Mouse (Mus musculus): ENCODE results near the gene Tuba1b.
"Not testable (repeated sequence)": the region's sequence is repeated elsewhere in the genome, so short reads cannot be mapped to it uniquely, and the experiment has no call there.

The Tuba1b gene

GRCm38 (mm10) chr15:98924682-98925081 is 9.7 kb downstream of the Tuba1b start:
- DNase-seq (ENCODE audit: extremely low spot score) = no peak

- no peak for DNase-seq (ENCODE audit: extremely low spot score)
Observed at GRCm38 (mm10) chr15:98923031-98923537, 11.3 kb downstream of the Tuba1b start.

- no peak for DNase-seq (ENCODE audit: extremely low spot score)
Observed at GRCm38 (mm10) chr15:98922581-98922980, 11.8 kb downstream of the Tuba1b start.

DNA sequence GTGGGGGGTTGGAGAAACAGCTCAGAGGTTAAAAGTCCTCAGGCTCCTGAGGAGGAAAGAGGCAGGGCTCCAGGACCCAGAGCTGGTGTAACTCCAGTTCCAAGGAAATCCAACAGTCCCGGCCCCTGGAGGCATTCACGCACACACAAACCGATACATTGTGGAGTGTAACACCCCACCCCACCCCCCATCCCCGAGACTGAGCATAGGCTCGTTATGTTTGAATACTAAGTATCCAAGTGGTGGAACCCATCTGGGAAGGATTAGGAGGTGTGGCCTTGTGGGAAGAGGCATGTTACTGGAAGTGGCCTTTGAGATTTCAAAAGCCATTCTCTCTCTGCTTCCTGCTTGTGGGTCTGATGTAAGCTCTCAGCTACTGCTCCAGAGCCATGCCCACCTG is 12.9 kb downstream of the Tuba1b start:
- no peak for DNase-seq (ENCODE audit: extremely low spot score)

GRCm38 (mm10) chr15:98918499-98918895 is 15.9 kb downstream of the Tuba1b start:
- DNase-seq (ENCODE audit: extremely low spot score) = not testable (repeated sequence)

- peak; percentile 98 for DNase-seq (ENCODE audit: extremely low spot score)
Observed at GRCm38 (mm10) chr15:98917538-98918498, 16.5 kb downstream of the Tuba1b start, which contains the start of gene Lmbr1l. Gene Lmbr1l, minus strand, starts transcription at chr15:98918231.

GRCm38 (mm10) chr15:98917091-98917490 is 17.3 kb downstream of the Tuba1b start:
- DNase-seq (ENCODE audit: extremely low spot score) = no peak

- DNase-seq (ENCODE audit: extremely low spot score) = no peak
Observed at GRCm38 (mm10) chr15:98916016-98916415, 18.3 kb downstream of the Tuba1b start.

GRCm38 (mm10) chr15:98914903-98915302 is 19.5 kb downstream of the Tuba1b start:
- DNase-seq (ENCODE audit: extremely low spot score) = no peak

DNA sequence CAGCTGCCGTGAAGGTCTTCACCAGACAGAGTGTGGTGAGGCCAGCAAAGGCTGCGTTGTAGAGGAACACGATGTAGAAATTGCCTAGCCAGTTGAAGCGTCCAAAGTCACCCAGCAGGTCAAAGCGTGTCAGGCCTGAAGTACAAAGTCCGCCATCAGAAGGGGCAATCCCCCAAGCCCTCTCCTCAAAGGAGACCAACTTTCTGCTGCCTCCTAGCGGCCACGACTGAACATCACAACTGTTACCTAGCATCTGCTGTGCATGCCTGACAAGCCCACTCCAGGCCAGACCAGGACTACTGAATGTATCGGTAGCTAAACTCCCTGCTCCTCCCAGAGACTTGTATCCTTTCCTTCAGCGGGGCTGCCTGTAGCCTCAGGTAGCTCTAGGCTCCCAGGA is 29.7 kb downstream of the Tuba1b start:
- DNase-seq (ENCODE audit: extremely low spot score) = peak; percentile 67

DNA sequence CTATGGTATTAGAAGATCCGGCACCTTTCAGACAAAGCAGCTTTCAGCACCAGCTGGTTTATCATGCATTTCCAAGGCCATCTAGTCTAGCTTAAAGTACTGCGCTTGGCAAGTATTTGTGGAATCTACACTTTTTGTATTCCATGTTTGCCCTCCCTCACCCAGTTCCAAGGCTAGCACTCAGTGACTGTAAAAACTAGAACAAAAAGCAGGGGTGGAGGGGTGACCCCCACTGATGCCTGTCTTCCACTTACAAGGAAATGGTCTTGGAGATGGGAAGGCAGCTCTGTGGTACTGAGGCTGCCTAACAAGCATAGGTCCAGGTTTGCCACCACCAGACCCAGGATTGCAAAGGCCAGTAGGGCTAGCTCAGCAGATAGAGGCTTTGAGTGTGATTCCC is 31.8 kb downstream of the Tuba1b start:
- no peak for DNase-seq (ENCODE audit: extremely low spot score)

DNA sequence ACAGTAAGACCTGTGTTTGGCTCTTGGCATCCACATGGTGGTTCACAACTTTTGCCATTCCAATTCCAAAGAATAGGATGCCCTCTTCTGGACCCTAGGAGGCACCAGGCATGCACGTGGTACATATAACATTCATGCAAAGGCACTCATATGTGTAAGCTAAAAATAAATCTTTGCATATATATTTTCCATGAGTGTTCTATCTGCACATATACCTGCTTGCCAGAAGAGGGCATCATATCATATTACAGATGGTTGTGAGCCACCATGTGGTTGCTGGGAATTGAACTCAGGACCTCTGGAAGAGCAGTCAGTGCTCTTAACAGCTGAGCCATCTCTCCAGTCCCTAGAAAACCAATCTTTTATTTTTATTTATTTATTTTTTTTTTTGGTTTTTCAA is 32.8 kb downstream of the Tuba1b start:
- DNase-seq (ENCODE audit: extremely low spot score) = no peak

DNA sequence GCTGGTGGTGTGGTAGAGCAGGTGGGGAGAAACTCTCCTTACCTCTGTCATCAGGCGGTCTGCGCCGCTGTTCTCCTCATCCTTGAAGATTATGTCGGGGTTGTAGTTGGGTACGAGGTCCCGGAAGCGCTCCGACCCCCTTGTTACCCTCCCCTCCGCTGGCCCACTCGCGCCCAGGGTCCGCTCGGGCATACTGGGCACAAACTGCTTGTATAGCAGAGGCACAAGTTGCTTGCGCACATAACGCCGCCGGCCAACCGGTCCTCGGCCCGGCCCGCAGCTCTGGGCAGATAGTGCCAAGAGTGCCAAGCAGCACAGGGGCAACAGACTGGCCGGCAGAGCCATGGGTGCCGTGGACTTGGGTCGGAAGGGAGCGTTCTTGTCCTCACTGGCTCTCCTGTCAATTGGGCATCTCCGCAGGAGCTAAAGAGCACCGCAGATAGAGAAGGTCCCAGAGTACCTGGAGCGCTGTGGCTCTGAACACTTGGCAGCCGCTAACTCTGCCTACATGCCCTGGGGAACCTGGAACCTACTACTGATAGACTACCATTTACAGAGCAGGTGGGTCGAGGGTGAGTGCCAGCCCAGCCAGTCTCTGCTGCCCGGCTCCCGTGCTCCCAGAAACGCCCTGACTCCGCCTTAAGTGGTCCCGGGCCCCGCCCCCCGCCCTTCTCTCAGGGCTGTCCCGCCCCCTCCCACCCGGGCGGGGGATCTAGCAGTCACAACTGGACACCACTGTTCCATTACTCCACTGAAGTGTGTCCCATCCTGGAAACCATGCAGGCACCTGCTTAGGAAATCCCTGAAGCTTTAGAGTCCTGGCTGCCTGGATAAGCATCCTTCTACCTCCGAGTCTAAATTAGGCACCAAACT is 36.2 kb downstream of the Tuba1b start, which contains the start of gene Dhh:
Gene Dhh (minus strand): TSS at position 613 of the 873 bp plus-strand sequence.
- peak; percentile 51 for DNase-seq (ENCODE audit: extremely low spot score)

DNA sequence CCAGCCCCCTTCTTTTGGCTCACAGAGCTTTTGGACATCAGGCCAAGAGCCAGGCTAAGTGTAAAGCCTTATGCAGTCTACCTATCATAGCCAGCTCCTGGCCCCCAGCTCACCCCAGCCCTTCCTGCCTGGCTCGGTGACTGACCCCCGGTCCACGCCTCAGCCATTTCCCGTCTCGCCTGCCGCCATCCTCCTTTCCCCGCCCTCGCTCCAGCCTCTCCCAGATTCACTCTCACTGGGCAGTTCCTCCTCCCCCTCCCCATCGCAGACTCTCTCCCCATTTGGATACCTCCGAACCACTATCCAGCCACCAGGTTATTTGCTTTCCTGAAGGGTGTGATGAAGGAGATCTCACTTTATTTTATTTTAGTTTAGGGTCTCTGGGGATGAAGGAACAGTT is 36.9 kb downstream of the Tuba1b start:
- DNase-seq (ENCODE audit: extremely low spot score) = peak; percentile 24

DNA sequence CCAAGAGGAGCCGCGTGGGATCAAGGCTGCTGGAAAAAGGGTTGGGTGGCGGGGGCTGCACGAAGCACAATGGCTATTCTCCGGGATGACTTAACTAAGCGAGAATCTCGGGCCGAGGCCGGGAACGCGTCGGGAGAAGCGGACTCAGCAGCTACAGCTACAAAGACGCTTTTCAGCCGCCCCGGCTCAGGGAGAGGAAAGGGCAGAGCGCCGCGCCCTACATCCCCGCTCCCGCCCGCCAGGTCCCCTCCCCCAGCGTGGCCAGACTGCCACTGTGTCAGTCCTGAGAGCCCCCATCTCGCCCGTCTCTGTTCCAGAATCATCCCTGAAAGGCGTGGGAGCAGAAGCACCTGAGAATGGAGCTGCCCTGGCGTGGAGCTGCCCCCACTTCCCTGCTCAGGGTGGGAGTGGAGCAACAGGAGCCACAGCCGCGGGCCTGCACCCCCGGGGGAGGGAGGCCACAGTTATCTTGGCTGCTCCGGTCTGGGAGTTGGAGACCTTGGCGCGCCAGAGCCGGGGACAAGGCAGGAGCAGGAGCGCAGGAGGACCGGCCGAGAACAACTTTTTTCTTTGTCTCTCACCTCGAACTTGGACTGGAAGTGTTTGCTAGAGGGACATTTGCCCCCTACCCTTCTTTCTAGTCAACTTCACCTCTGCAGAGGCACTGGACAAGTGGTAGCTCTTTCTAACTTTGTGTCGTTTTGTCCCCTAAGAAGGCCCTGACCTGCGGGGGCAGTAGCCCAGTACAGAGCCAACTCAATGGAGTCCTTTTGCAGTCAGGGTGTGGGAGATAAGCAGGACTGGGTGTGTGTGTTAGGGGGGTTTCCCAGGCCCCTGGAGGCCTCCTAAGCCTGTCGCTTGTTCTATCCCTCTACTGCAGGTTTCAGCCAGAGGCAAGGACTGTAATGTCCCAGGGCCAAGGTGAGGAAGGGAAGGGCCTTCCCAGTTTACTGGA is 38.5 kb downstream of the Tuba1b start:
- DNase-seq (ENCODE audit: extremely low spot score) = peak; percentile 42

DNA sequence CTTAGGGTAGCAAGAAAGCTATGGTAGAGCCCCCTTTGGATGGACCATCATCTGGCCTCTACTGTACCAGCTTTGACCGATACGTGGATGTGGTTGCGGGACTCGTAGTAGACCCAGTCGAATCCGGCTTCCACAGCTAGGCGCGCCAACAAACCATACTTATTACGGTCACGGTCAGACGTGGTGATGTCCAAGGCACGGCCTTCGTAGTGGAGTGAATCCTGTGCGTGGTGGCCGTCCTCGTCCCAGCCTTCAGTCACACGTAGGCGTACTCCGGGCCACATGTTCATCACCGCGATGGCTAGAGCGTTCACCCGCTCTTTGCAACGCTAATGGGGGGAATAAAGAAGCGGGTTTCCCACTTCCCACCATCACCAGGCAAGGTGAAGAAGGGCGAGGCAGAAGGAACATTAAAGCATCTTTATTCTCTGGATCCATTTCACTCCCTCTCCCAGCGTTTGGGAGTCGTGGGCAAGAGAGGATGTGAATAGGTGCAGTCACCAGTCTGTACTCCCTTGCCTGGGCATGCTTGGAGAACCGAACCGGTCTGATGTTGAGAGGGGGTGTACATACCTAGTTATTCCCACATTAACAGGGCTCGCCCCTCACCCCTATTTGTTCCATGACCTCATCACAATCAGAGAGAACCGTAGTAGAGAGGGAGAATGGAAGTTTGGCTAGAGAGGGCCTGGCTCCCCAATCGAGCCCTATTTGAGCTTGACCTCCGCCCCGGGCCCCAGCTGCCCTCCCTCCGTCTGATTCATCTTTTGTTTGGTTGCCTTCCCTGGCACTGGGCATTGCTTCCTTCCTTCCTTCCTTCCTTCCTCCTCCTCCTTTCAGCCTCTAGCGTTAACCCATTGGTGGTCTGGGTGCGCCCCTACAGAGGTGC is 39.4 kb downstream of the Tuba1b start:
- DNase-seq (ENCODE audit: extremely low spot score) = peak; percentile 58

DNA sequence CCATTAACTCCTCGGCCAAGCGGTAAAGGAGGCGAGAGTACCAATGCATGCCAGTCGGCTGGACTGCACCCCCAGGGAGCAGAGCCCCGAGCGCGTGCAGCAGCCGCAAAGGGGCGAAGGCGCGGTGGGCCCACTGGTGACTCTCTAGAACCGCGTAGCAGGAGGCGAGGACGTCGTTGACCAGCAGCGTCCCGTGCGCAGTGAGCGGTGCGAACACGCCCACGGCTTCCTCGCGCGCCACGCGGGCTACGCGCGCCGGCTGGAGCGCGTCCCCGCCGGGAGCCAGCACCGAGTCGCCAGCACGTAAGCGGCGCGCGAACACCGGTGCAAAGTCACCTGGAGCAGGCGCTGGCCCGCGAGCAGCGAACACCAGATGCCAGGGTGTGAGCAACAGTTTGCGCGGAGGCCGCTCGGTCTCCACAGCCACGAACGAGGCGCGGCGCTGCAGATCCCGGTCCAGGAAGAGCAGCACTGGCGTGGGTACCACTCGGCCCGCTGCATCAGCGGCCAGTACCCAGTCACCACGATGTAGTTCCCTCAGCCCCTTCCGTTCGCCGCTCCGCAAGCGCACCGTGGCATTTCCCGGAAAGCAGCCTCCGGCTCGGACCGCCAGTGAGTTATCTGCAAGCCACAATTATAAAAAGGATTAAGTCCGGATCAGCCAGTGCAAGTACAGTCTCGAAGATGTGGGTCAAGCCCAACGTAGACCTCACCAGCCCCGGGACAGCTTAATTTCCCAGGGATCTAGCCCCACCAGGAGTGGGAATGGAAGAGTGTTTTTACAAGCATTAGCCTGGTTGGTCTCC is 40.2 kb downstream of the Tuba1b start, which contains the start of gene Rhebl1:
Gene Rhebl1 (minus strand): TSS at position 601 of the 806 bp plus-strand sequence.
- DNase-seq (ENCODE audit: extremely low spot score) = peak; percentile 46

GRCm38 (mm10) chr15:98893036-98893435 is 41.3 kb downstream of the Tuba1b start:
- no peak for DNase-seq (ENCODE audit: extremely low spot score)

Measured in embryo, embryonic 9.5 days (tissue).